10 mouse cellular contexts compared by ENCODE assay signal in genomic region chr1:89574941-89575890, GRCm38 (mm10).
DNase-seq lines count a peak whose midpoint lies in the region; ATAC-seq and TF ChIP-seq lines count a peak whose summit lies in the region.
"Had no signal": no experiment of that assay in that cellular context is flagged by ENCODE, and none has a peak within 500 bp of the region (broad histone marks: within the 10 kb centered on the region; RNA-seq: fewer than 3 reads in every experiment).

No protein-coding gene starts in this region.

- no peak overlapping the region for H3K4me3 ChIP-seq in liver, postnatal 0 days (ENCODE audit: low read depth, low read length)
- no peak overlapping the region for H3K4me3 ChIP-seq in hindbrain, embryonic 13.5 days
- no peak overlapping the region for H3K4me3 ChIP-seq in midbrain, embryonic 16.5 days (ENCODE audit: low read depth, low read length)
- H3K4me3 ChIP-seq: embryonic facial prominence, embryonic 13.5 days; liver, embryonic 13.5 days had no signal

- WGBS in liver, postnatal 0 days (ENCODE audit: insufficient replicate concordance): 40% methylated on average over 7 of the region's 7 CpGs
- 37% methylated on average over 7 of the region's 7 CpGs for WGBS in hindbrain, embryonic 13.5 days
- WGBS in midbrain, embryonic 16.5 days: 37% methylated on average over 7 of the region's 7 CpGs

- 0 out of 2 replicates have a peak, but pooled peaks have one; percentile 14 for ATAC-seq in liver, postnatal 0 days
- ATAC-seq in hindbrain, embryonic 13.5 days (ENCODE audit: low FRiP score): no peak
- no peak for ATAC-seq in midbrain, embryonic 16.5 days

- no peak for TF ChIP-seq EP300 in liver, postnatal 0 days (IDR thresholded peaks at IDR 0.05; ENCODE audit: low read depth)

- peak overlapping the region; percentile 42; the same call in 1 of the 2 replicates for H3K4me2 ChIP-seq in liver, postnatal 0 days (ENCODE audit: low read depth, low read length)
- no peak overlapping the region for H3K4me2 ChIP-seq in hindbrain, embryonic 13.5 days
- no peak overlapping the region for H3K4me2 ChIP-seq in midbrain, embryonic 16.5 days (ENCODE audit: low read length)
- H3K4me2 ChIP-seq: embryonic facial prominence, embryonic 13.5 days; liver, embryonic 13.5 days had no signal

- H3K36me3 ChIP-seq in liver, postnatal 0 days (replicated peaks; ENCODE audit: insufficient read depth, low read length): no peaks in the 10 kb centered on the region
- no peaks in the 10 kb centered on the region for H3K36me3 ChIP-seq in hindbrain, embryonic 13.5 days
- no peaks in the 10 kb centered on the region for H3K36me3 ChIP-seq in midbrain, embryonic 16.5 days (ENCODE audit: control insufficient read depth, insufficient read depth, low read length)
- H3K36me3 ChIP-seq: embryonic facial prominence, embryonic 13.5 days; liver, embryonic 13.5 days had no signal

- no peak for TF ChIP-seq CTCF in liver, postnatal 0 days (IDR thresholded peaks at IDR 0.05; ENCODE audit: low read depth)

- DNase-seq in cerebellum, adult 11-12 months: peak; percentile 68
- DNase-seq in cerebellum, adult 11 months: no peak
- no peak for DNase-seq in liver, postnatal 0 days
- DNase-seq in liver: no peak
- no peak for DNase-seq in urinary bladder, adult 2 months (ENCODE audit: low spot score)
- no peak for DNase-seq in urinary bladder, postnatal 14 days (ENCODE audit: low spot score)
- DNase-seq: liver, embryonic 13.5 days had no signal

- peaks cover 24% of the 10 kb centered on the region for H3K4me1 ChIP-seq in liver, postnatal 0 days (ENCODE audit: insufficient read depth)
- peaks cover 78% of the 10 kb centered on the region for H3K4me1 ChIP-seq in hindbrain, embryonic 13.5 days (replicated peaks)
- peaks cover 25% of the 10 kb centered on the region for H3K4me1 ChIP-seq in midbrain, embryonic 16.5 days (ENCODE audit: control insufficient read depth, insufficient read depth, low read length)

- no peaks in the 10 kb centered on the region for H3K27me3 ChIP-seq in liver, postnatal 0 days (ENCODE audit: insufficient read depth, low read length)
- H3K27me3 ChIP-seq in hindbrain, embryonic 13.5 days: no peaks in the 10 kb centered on the region
- no peaks in the 10 kb centered on the region for H3K27me3 ChIP-seq in midbrain, embryonic 16.5 days (ENCODE audit: control insufficient read depth, insufficient read depth, low read depth, low read length)
- H3K27me3 ChIP-seq: embryonic facial prominence, embryonic 13.5 days had no signal

- H3K27ac ChIP-seq in liver, postnatal 0 days (ENCODE audit: low read depth): peak overlapping the region; percentile 77
- H3K27ac ChIP-seq in hindbrain, embryonic 13.5 days: peak overlapping the region; percentile 99
- H3K27ac ChIP-seq in midbrain, embryonic 16.5 days (ENCODE audit: low read length): peak overlapping the region; percentile 96
- H3K27ac ChIP-seq: liver, embryonic 13.5 days had no signal

- H3K9me3 ChIP-seq in liver, postnatal 0 days (ENCODE audit: low read length): no peaks in the 10 kb centered on the region
- no peaks in the 10 kb centered on the region for H3K9me3 ChIP-seq in hindbrain, embryonic 13.5 days
- H3K9me3 ChIP-seq in midbrain, embryonic 16.5 days (replicated peaks; ENCODE audit: control insufficient read depth, low read length, poor library complexity, severe bottlenecking): no peaks in the 10 kb centered on the region
- H3K9me3 ChIP-seq: embryonic facial prominence, embryonic 13.5 days; liver, embryonic 13.5 days had no signal

- no peak overlapping the region for H3K9ac ChIP-seq in liver, postnatal 0 days (replicated peaks)
- peak overlapping the region; percentile 73; the same call in 1 of the 2 replicates for H3K9ac ChIP-seq in hindbrain, embryonic 13.5 days
- no peak overlapping the region for H3K9ac ChIP-seq in midbrain, embryonic 16.5 days (ENCODE audit: low read depth, low read length)
- H3K9ac ChIP-seq: liver, embryonic 13.5 days had no signal
